Mouse (Mus musculus) midbrain, embryonic 16.5 days (tissue): ENCODE measurements around the gene Hdgfl3. TPM values are rescaled to one million over a fixed set of nuclear protein-coding genes. Genes with fewer than 3 reads are reported as not detected.
"Not testable (repeated sequence)": the region's sequence is repeated elsewhere in the genome, so short reads cannot be mapped to it uniquely, and the experiment has no call there.

Experiments used
- ATAC-seq: fragments of 200-750 bp; cut with Nextera tagmentation; 2 replicates; pipeline ENCODE4 v1.8.0; 2017; ENCODE audit warnings: moderate TSS enrichment
- H3K27ac ChIP-seq: fragments of 300-500 bp; sonication (generic); 2 replicates; pipeline ENCODE4 v1.5.1; 2014; ENCODE audit warnings: mild to moderate bottlenecking, low read length, mixed read lengths
- H3K27me3 ChIP-seq: fragments of 300-500 bp; sonication (generic); 2 replicates; pipeline ENCODE4 v1.6.1; 2014; ENCODE audit warnings: low read depth, low read length, mixed read lengths; ENCODE audit not compliant: control insufficient read depth, insufficient read depth
- H3K36me3 ChIP-seq: fragments of 300-500 bp; sonication (generic); 2 replicates; pipeline ENCODE4 v1.6.1; 2014; ENCODE audit warnings: mild to moderate bottlenecking, low read length, moderate library complexity, mixed read lengths; ENCODE audit not compliant: control insufficient read depth, insufficient read depth
- H3K4me1 ChIP-seq: fragments of 300-500 bp; sonication (generic); 2 replicates; pipeline ENCODE4 v1.6.1; 2014; ENCODE audit warnings: mild to moderate bottlenecking, low read length, mixed read lengths; ENCODE audit not compliant: control insufficient read depth, insufficient read depth
- H3K4me2 ChIP-seq: fragments of 300-500 bp; sonication (generic); 2 replicates; pipeline ENCODE4 v1.6.1; 2014; ENCODE audit warnings: mild to moderate bottlenecking, low read length, mixed read lengths
- H3K4me3 ChIP-seq: fragments of 300-500 bp; sonication (generic); 2 replicates; pipeline ENCODE4 v1.5.1; 2014; ENCODE audit warnings: low read depth, mild to moderate bottlenecking, low read length, moderate library complexity, mixed read lengths
- H3K9ac ChIP-seq: fragments of 300-500 bp; sonication (generic); 2 replicates; pipeline ENCODE4 v1.6.1; 2014; ENCODE audit warnings: low read depth, low read length, mixed read lengths
- H3K9me3 ChIP-seq: fragments of 300-500 bp; sonication (generic); replicated peaks from 2 replicates; pipeline ENCODE4 v1.6.1; 2014; ENCODE audit warnings: mild to moderate bottlenecking, low read length, mixed read lengths; ENCODE audit not compliant: control insufficient read depth, poor library complexity, severe bottlenecking
- WGBS: fragments of 180-500 bp; shearing (Covaris S2); extraction: QIAGEN DNeasy Blood & Tissue Kit; methylation state at CpG from one replicate; pipeline ENCODE4 v1.1.7; 2014; 5-methylcytosine and 5-hydroxymethylcytosine counted together
- polyA plus RNA-seq: library from polyadenylated mRNA; unstranded; fragments of >200 nt; fragmentation: Nextera tagmentation; extraction: Ambion mirVana; gene quantifications from 2 replicates; pipeline ENCODE4 v1.2.1, GENCODE M21; 2015

Hdgfl3 gene
- polyA plus RNA-seq, 1 experiment from 2014 or later, result 63.5 TPM

- Histone ChIP-seq H3K27ac (no peak overlapping the region), H3K4me2 (no peak overlapping the region), H3K4me1 (0 out of 2 replicates have a peak, but pooled peaks cover 3% of the 10 kb centered on the region), H3K36me3 (no peaks in the 10 kb centered on the region), H3K9me3 (no peaks in the 10 kb centered on the region), H3K4me3 (no peak overlapping the region), H3K27me3 (no peaks in the 10 kb centered on the region), H3K9ac (no peak overlapping the region)
- ATAC-seq, result no peak
- WGBS, result 83% methylated on average over 3 of the region's 3 CpGs
Observed at GRCm38 (mm10) chr7:81845313-81845712, 89.0 kb downstream of the Hdgfl3 start.

DNA sequence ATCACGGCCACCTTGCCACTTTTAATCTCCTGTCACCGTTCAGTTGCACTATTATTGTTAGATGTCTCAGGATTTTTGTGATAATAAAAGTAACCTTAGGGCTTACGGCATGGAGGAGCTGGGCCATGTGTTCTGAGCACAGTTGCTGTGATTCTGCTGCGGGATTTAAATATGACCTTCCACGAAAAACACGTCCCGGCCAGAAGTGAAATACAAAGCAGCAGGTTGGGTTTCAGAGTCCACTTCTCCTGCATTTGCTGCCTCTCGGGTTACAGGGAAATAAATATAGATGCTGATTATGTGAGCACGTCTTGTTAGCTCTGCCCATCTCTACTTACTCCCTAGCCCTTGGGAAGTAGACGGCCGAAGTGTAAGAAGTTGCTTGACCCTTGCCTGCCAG lies 89.5 kb downstream of the Hdgfl3 start:
- no peaks in the 10 kb centered on the region for H3K36me3 ChIP-seq
- ATAC-seq, result no peak
- 0 out of 2 replicates have a peak, but pooled peaks cover 3% of the 10 kb centered on the region for H3K4me1 ChIP-seq

DNA sequence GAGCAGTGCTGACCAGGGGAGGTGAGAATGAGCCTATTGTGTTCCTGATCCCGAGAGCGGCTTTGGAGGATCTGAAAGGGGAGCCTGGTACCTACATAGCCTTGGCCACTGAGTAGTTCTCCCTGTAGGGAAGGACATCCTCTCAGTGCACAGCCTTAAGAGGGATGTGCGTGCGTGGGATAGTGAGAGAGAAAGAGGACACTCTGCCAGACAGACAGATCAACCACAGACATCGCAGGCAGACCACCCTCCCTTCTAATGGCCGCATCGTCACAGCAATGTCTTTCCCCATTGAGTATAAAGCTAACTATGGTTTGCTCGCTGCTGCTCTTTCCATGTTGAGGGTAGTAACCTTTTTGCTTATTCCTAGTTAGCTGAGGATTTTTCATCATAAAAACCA lies 90.4 kb downstream of the Hdgfl3 start:
- 68% methylated on average over 8 of the region's 8 CpGs for WGBS
- H3K27me3 ChIP-seq, result no peaks in the 10 kb centered on the region
- 0 out of 2 replicates have a peak, but pooled peaks cover 3% of the 10 kb centered on the region for H3K4me1 ChIP-seq
- no peaks in the 10 kb centered on the region for H3K36me3 ChIP-seq
- H3K9me3 ChIP-seq, result no peaks in the 10 kb centered on the region
- no peak overlapping the region for H3K27ac ChIP-seq
- H3K9ac ChIP-seq, result no peak overlapping the region
- H3K4me2 ChIP-seq, result no peak overlapping the region
- H3K4me3 ChIP-seq, result no peak overlapping the region
- ATAC-seq, result no peak

More for the DNA sequence above, 89.5 kb downstream of the Hdgfl3 start:
- no peaks in the 10 kb centered on the region for H3K27me3 ChIP-seq
- WGBS, result 90% methylated on average over 11 of the region's 11 CpGs
- no peaks in the 10 kb centered on the region for H3K9me3 ChIP-seq
- no peak overlapping the region for H3K4me2 ChIP-seq
- H3K4me3 ChIP-seq, result no peak overlapping the region
- no peak overlapping the region for H3K27ac ChIP-seq
- H3K9ac ChIP-seq, result no peak overlapping the region

DNA sequence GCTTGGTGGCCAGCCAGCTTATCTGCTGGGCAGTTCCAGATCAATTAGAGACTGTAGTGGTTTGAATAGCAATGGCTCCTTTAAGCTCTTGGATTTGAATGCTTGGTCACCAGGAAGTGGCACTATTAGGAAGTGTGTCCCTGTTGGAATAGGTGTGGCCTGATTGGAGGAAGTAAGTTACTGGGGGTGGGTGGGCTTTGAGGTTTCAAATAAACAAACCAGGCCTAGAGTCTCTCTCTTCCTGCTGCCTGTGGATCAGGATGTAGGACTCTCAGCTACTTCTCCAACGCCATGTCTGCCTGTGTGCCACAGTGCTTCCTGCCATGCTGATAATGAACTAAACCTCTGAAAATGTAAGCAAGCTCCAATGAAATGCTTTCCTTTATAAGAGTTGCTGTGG lies 91.3 kb downstream of the Hdgfl3 start:
- H3K4me2 ChIP-seq, result no peak overlapping the region
- H3K36me3 ChIP-seq, result no peaks in the 10 kb centered on the region
- ATAC-seq, result no peak
- H3K4me1 ChIP-seq, result 0 out of 2 replicates have a peak, but pooled peaks cover 3% of the 10 kb centered on the region
- 82% methylated on average over 1 of the region's 1 CpGs for WGBS
- no peak overlapping the region for H3K27ac ChIP-seq
- H3K9me3 ChIP-seq, result no peaks in the 10 kb centered on the region
- no peak overlapping the region for H3K4me3 ChIP-seq
- H3K9ac ChIP-seq, result no peak overlapping the region
- no peaks in the 10 kb centered on the region for H3K27me3 ChIP-seq

- Histone ChIP-seq H3K4me2 (no peak overlapping the region), H3K9me3 (no peaks in the 10 kb centered on the region), H3K27ac (no peak overlapping the region), H3K9ac (no peak overlapping the region), H3K27me3 (no peaks in the 10 kb centered on the region), H3K4me1 (0 out of 2 replicates have a peak, but pooled peaks cover 3% of the 10 kb centered on the region), H3K36me3 (no peaks in the 10 kb centered on the region), H3K4me3 (no peak overlapping the region)
- 90% methylated on average over 7 of the region's 7 CpGs for WGBS
- no peak for ATAC-seq
Observed at GRCm38 (mm10) chr7:81842141-81842540, 92.1 kb downstream of the Hdgfl3 start.

- Histone ChIP-seq H3K4me3 (no peak overlapping the region), H3K36me3 (no peaks in the 10 kb centered on the region), H3K4me2 (no peak overlapping the region), H3K4me1 (0 out of 2 replicates have a peak, but pooled peaks cover 3% of the 10 kb centered on the region), H3K27ac (no peak overlapping the region), H3K9me3 (no peaks in the 10 kb centered on the region), H3K9ac (no peak overlapping the region), H3K27me3 (no peaks in the 10 kb centered on the region)
- 87% methylated on average over 6 of the region's 6 CpGs for WGBS
- ATAC-seq, result no peak
Observed at GRCm38 (mm10) chr7:81841439-81841838, 92.8 kb downstream of the Hdgfl3 start.

- H3K27me3 ChIP-seq, result no peaks in the 10 kb centered on the region
- 60% methylated on average over 7 of the region's 7 CpGs for WGBS
- H3K4me2 ChIP-seq, result no peak overlapping the region
- no peaks in the 10 kb centered on the region for H3K9me3 ChIP-seq
- no peak overlapping the region for H3K9ac ChIP-seq
- ATAC-seq, result no peak
- H3K27ac ChIP-seq, result peak overlapping the region; percentile 19; the same call in 1 of the 2 replicates
- H3K4me1 ChIP-seq, result 0 out of 2 replicates have a peak, but pooled peaks cover 3% of the 10 kb centered on the region
- no peak overlapping the region for H3K4me3 ChIP-seq
- no peaks in the 10 kb centered on the region for H3K36me3 ChIP-seq
Observed at GRCm38 (mm10) chr7:81840661-81841181, 93.6 kb downstream of the Hdgfl3 start.

- no peaks in the 10 kb centered on the region for H3K27me3 ChIP-seq
- H3K9me3 ChIP-seq, result no peaks in the 10 kb centered on the region
- no peak overlapping the region for H3K27ac ChIP-seq
- WGBS, result 65% methylated on average over 6 of the region's 6 CpGs
- no peak for ATAC-seq
- 0 out of 2 replicates have a peak, but pooled peaks cover 3% of the 10 kb centered on the region for H3K4me1 ChIP-seq
- no peaks in the 10 kb centered on the region for H3K36me3 ChIP-seq
- no peak overlapping the region for H3K9ac ChIP-seq
- H3K4me2 ChIP-seq, result no peak overlapping the region
- H3K4me3 ChIP-seq, result no peak overlapping the region
Observed at GRCm38 (mm10) chr7:81839746-81840145, 94.5 kb downstream of the Hdgfl3 start.

DNA sequence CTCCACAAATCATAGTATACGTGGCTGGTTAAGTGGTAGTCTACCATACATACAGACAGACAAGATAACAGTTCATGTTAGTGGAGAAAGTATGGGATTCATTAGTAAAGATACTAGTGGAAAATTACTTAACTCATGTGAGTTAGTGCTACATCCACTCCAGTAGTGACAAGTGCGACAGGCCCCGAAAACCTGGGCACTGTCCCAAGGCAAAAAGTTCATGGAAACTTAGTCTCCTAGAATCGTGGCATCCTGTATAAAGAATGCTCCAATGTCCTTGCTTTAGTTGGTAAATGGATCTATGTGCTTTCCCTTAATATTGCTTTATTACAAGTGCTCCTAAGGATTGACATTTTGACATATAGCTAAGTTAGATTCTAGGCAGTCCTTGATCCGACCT lies 96.5 kb downstream of the Hdgfl3 start:
- not testable (repeated sequence) for H3K9me3 ChIP-seq, H3K4me1 ChIP-seq, H3K4me2 ChIP-seq, H3K27ac ChIP-seq, H3K4me3 ChIP-seq, H3K9ac ChIP-seq, H3K27me3 ChIP-seq, H3K36me3 ChIP-seq, ATAC-seq
- 94% methylated on average over 5 of the region's 5 CpGs for WGBS
